Mouse (Mus musculus) cerebellum, adult 18-20 months (tissue): ENCODE data around the gene Tlr6.

Source experiments
- DNase-seq, 2 experiments: peaks; one replicate each; pipeline ENCODE4 v3.0.0; 2021

Tlr6 gene

GRCm38 (mm10) chr5:64922891-64923381, 37.0 kb downstream of the Tlr6 start:
- DNase-seq = no peak

- no peak for DNase-seq
Measured at GRCm38 (mm10) chr5:64918616-64919597, 41.0 kb downstream of the Tlr6 start.

- no peak for DNase-seq
Measured at GRCm38 (mm10) chr5:64917721-64918120, 42.2 kb downstream of the Tlr6 start.

GRCm38 (mm10) chr5:64917161-64917560, 42.7 kb downstream of the Tlr6 start:
- no peak for DNase-seq

GRCm38 (mm10) chr5:64908585-64909284, 51.2 kb downstream of the Tlr6 start:
- DNase-seq = no peak

GRCm38 (mm10) chr5:64907906-64908305, 52.0 kb downstream of the Tlr6 start:
- DNase-seq = no peak

- no peak for DNase-seq
Measured at GRCm38 (mm10) chr5:64905516-64906271, 54.2 kb downstream of the Tlr6 start.
